Mouse (Mus musculus) left cerebral cortex, postnatal 4 days (tissue): ENCODE measurements at regions not wholly inside any gene's neighbourhood (a gene's known extent, or its start where the extent isn't known, plus 50 kb on each side); places are given as distances from the start of the nearest gene placed in this dataset.

Experiments
- DNase-seq: peaks from one replicate; pipeline ENCODE4 v3.0.0-alpha.2; 2022
- intact Hi-C: fragments of 180-260 bp; cut with DNase I; formaldehyde crosslinking; loops from one replicate; pipeline ENCODE4 v1.15.1; 2025

- intact Hi-C loops: no loop called here
- DNase-seq: no peak
Measured at GRCm38 (mm10) chr8:42156588-42156987, 739.7 kb upstream of the Frg1 start.

- intact Hi-C loops: no loop called here
- no peak for DNase-seq
Measured at GRCm38 (mm10) chr8:42144685-42145084, 727.8 kb upstream of the Frg1 start.

- no peak for DNase-seq
- intact Hi-C loops: no loop called here
Measured at GRCm38 (mm10) chr8:42144220-42144619, 727.3 kb upstream of the Frg1 start.

GRCm38 (mm10) chr8:42107582-42107981, 690.7 kb upstream of the Frg1 start:
- intact Hi-C loops: loop anchor here (5.0 kb wide), 1 partner anchor 1060 kb away; no protein-coding TSS in a partner anchor
- no peak for DNase-seq

- DNase-seq: no peak
- intact Hi-C loops: no loop called here
Measured at GRCm38 (mm10) chr8:42069314-42069713, 652.4 kb upstream of the Frg1 start.

GRCm38 (mm10) chr8:42043526-42043925, 626.7 kb upstream of the Frg1 start:
- intact Hi-C loops: no loop called here
- no peak for DNase-seq

GRCm38 (mm10) chr8:42039245-42039644, 622.4 kb upstream of the Frg1 start:
- intact Hi-C loops: no loop called here
- no peak for DNase-seq

- intact Hi-C loops: no loop called here
- no peak for DNase-seq
Measured at GRCm38 (mm10) chr8:42026934-42027333, 610.1 kb upstream of the Frg1 start.

- intact Hi-C loops: no loop called here
- DNase-seq: no peak
Measured at GRCm38 (mm10) chr8:42017786-42018185, 600.9 kb upstream of the Frg1 start.

- no peak for DNase-seq
- intact Hi-C loops: no loop called here
Measured at GRCm38 (mm10) chr8:42003170-42003569, 586.3 kb upstream of the Frg1 start.

- peak; percentile 3 for DNase-seq
- intact Hi-C loops: no loop called here
Measured at GRCm38 (mm10) chr8:41989040-41989501, 572.2 kb upstream of the Frg1 start.

- intact Hi-C loops: no loop called here
- DNase-seq: no peak
Measured at GRCm38 (mm10) chr8:41988216-41988615, 571.3 kb upstream of the Frg1 start.

GRCm38 (mm10) chr8:41987417-41987816, 570.5 kb upstream of the Frg1 start:
- DNase-seq: no peak
- intact Hi-C loops: no loop called here

GRCm38 (mm10) chr8:41972416-41972815, 555.5 kb upstream of the Frg1 start:
- no peak for DNase-seq
- intact Hi-C loops: no loop called here

- DNase-seq: no peak
- intact Hi-C loops: no loop called here
Measured at GRCm38 (mm10) chr8:41970536-41970935, 553.7 kb upstream of the Frg1 start.

- no peak for DNase-seq
- intact Hi-C loops: no loop called here
Measured at GRCm38 (mm10) chr8:41969408-41969807, 552.5 kb upstream of the Frg1 start.

- DNase-seq: no peak
- intact Hi-C loops: no loop called here
Measured at GRCm38 (mm10) chr8:41964088-41964487, 547.2 kb upstream of the Frg1 start.

GRCm38 (mm10) chr8:41956878-41957277, 540.0 kb upstream of the Frg1 start:
- no peak for DNase-seq
- intact Hi-C loops: no loop called here

- intact Hi-C loops: no loop called here
- peak; percentile 0 for DNase-seq
Measured at GRCm38 (mm10) chr8:41950736-41951135, 533.9 kb upstream of the Frg1 start.

GRCm38 (mm10) chr8:41939298-41939697, 522.4 kb upstream of the Frg1 start:
- DNase-seq: no peak
- intact Hi-C loops: no loop called here

- intact Hi-C loops: no loop called here
- DNase-seq: no peak
Measured at GRCm38 (mm10) chr8:41921106-41921505, 504.2 kb upstream of the Frg1 start.

GRCm38 (mm10) chr8:41920536-41920935, 503.7 kb upstream of the Frg1 start:
- DNase-seq: no peak
- intact Hi-C loops: no loop called here

GRCm38 (mm10) chr8:41878029-41878748, 461.3 kb upstream of the Frg1 start:
- DNase-seq: no peak
- intact Hi-C loops: no loop called here
